Mouse (Mus musculus) heart, postnatal 25 days (tissue): ENCODE results near the gene Pla2g4a. TPM values are rescaled to one million over a fixed set of nuclear protein-coding genes. Genes with fewer than 3 reads are reported as not detected.

Source experiments
- DNase-seq: peaks from one replicate; pipeline ENCODE4 v3.0.0; 2022; ENCODE audit warnings: low spot score
- intact Hi-C: fragments of 180-260 bp; cut with DNase I; formaldehyde crosslinking; loops from one replicate; pipeline ENCODE4 v1.15.1; 2025
- total RNA-seq, 2 experiments: library from RNA; stranded (reverse); gene quantifications; 2 replicates each; pipeline ENCODE4 v1.2.3; 2021

Pla2g4a gene
- 1 to 10 TPM; 3.9 to 4.0 TPM for total RNA-seq

DNA sequence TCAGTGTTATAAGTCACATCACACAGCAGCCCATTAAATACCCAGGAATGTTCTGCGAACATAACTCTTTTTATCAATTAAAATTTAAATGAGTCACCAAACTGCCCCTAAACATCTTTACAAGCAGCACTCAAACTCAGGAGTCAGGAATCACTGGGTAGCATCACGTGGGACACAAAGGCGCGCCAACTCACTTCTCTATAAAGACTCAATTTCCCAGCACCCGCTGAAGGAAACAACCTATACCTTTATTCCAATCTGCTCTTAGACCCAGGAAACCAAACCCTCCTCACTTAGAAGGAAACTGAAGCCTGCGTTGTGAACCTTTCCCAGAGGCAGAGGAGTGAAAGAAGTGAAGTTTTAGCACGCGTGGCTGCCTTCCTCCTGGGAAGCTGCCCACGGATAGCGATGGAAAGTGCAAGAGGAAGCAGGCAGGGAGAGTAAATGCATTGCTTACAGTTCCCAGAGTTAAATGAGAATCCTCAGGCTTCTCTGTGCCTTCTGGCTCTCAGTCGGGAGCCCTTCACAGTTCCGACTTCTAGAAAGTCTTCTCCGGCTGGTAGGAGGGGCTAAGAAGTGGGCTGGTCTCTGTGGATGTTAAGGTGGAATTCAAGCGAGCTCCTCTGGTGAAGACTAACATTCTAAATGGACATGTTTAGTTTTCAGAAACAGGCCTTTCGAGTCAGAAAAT lies at the start of gene Pla2g4a:
Gene Pla2g4a, minus strand, starts transcription at position 557 of the 691 bp plus-strand sequence.
- intact Hi-C loops = no loop called here

GRCm38 (mm10) chr1:150010629-150010979 lies 49.5 kb upstream of the Pla2g4a start:
- no peak for DNase-seq
- intact Hi-C loops = no loop called here

More for the DNA sequence above, at the start of gene Pla2g4a:
- peak; percentile 17 for DNase-seq

DNA sequence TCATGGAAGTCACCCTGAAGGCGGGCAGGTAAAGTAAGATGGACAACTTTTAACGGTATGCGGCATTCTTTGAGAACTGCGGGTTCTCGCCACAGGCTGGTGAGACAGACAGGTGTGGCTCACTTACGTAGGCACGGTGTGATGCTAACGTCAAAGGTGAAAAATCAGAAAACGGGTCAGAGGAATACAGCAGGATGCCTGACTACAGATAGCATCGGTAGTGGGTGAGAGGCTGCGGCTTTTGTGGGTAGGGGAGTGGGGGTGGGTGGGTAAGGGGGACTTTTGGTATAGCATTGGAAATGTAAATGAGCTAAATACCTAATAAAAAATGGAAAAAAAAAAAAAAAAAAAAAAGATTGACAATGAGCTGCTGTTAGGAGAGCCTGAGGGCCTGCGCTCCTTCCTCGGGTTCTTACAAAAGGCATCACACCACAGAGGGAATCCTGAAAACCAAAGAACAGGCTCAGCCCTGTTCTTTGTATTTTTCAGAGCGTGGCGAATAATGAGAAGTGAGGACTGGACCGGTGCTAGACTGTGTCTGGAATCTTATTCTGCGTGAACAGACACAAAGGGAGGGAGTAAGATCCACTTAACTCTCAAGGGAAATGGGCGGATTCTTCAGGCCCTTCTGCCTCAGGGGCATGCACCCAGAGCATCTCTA lies 49.0 kb upstream of the Pla2g4a start:
- intact Hi-C loops = no loop called here

DNA sequence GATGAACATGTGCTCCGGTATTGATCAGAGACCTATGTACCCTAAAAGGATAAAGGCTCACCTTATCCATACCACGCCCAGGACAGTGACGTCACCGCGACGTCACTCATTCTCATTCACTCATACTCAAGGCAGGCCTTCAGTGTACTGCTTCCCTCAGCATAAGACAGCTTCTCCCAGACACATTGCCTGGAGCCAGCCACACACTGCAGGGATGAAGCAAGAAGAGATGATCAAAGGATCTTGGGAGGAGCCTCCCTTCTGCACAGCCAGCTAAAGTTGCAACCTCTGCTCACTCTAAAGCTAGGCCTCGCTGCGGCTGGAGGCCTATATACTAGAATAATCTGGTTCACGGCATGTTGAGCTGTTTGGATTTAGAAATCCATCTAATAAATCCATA lies 48.0 kb upstream of the Pla2g4a start:
- intact Hi-C loops = no loop called here
- DNase-seq = no peak

More for the DNA sequence above, 49.0 kb upstream of the Pla2g4a start:
- no peak for DNase-seq

- intact Hi-C loops = no loop called here
- DNase-seq = no peak
These were observed 14.5 kb upstream of the Pla2g4a start for GRCm38 (mm10) chr1:149975626-149976025.

DNA sequence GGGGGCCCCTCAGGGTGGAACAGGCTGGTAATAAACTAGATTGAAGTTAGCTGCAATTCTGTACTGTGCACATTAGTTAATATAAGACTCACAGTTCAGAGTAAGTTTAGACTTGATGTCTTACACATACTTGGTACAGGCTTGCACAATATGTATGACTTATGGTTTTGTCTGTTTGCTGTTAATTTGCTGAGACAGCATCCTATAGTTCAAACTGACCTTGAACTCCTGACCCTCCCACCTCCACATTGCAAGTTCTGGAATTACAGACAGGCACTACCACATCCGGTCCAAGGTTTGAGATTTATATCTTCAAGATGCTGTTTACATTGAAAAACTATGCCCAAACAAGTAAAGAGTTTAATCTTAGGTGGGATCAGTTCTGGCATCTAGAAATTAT lies 4.7 kb upstream of the Pla2g4a start:
- no peak for DNase-seq
- intact Hi-C loops = no loop called here

- intact Hi-C loops = no loop called here
- no peak for DNase-seq
These were observed 574 bp upstream of the Pla2g4a start for GRCm38 (mm10) chr1:149961425-149962303.

DNA sequence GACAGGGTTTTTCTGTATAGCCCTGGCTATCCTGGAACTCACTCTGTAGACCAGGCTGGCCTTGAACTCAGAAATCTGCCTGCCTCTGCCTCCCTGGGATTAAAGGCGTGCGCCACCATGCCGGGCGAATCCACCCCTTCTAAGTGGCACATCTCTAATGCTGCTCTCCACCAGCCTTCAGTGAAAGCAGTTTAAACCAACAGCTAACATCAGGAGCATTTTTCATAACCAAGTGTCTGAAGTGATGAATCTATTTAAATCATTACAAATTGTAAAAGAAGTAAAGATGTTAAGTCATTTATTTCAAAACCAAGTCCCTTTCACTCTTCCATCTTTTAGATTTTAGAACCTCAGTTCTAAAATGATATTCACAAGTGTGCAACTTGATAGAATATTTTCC lies 839 bp downstream of the Pla2g4a start:
- no peak for DNase-seq
- intact Hi-C loops = no loop called here

GRCm38 (mm10) chr1:149959069-149959468 lies 2.0 kb downstream of the Pla2g4a start:
- intact Hi-C loops = no loop called here
- no peak for DNase-seq

- intact Hi-C loops = no loop called here
- no peak for DNase-seq
These were observed 5.6 kb downstream of the Pla2g4a start for GRCm38 (mm10) chr1:149955482-149955881.

DNA sequence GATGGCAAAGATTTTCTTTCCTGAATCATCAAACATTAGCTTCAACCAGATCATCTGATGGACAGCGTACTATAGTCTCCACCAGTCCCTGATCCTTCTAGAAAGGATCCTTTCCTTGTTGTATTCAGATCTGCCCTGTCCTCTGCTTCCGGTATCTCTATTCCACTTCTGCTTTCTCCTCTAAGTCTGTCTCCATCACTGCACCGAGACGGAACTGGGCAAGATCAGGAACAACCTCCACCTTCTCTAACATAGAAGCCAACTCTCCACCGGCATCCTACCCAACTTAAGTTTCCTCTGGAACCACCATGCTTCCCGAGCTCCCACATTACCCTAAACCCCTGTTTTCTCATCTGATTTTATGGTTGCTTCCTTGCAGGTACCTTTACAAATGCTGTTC lies 7.1 kb downstream of the Pla2g4a start:
- DNase-seq = no peak

GRCm38 (mm10) chr1:149952050-149952449 lies 9.0 kb downstream of the Pla2g4a start:
- intact Hi-C loops = no loop called here
- no peak for DNase-seq

More for the DNA sequence above, 7.1 kb downstream of the Pla2g4a start:
- intact Hi-C loops = no loop called here

DNA sequence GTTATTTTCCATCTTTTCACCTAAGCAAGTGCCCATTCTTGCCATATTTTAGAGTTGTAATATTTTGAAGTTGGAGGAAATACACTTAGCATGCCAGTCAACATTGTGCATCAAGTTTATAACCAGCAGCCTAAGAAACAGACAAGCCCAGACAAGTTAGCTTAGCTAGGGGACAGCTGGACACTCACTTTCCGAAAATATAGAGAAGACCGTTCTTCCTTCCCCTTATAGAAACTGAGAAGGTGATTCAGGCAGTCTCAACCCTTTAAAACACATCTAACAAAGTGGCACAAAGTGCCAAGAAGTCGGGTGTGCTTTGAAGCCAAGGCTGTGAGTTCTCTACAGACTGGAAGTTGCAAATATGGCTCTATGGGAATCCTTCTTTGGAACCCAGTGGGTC lies 10.4 kb downstream of the Pla2g4a start:
- intact Hi-C loops = no loop called here
- DNase-seq = no peak

DNA sequence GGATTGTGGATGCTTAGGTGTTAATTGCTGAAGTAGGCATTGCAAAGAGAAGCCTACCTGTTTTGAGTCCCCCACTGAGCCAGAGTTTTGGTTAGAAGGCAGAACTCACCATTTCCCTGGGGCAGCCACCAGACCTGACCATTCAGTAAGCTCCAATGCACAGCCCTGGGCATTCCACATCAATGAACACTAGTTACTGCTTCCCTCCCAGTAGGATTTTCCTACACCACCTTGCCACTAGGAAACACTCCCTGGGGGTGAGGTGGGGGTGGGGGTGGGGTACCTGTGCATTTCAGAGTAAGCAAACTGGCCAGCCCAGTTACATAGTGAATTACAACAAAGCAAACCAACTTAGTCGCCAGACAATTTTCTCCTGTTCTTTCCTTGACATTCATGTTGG lies 10.8 kb downstream of the Pla2g4a start:
- intact Hi-C loops = no loop called here
- no peak for DNase-seq

GRCm38 (mm10) chr1:149949334-149949733 lies 11.8 kb downstream of the Pla2g4a start:
- no peak for DNase-seq
- intact Hi-C loops = no loop called here

DNA sequence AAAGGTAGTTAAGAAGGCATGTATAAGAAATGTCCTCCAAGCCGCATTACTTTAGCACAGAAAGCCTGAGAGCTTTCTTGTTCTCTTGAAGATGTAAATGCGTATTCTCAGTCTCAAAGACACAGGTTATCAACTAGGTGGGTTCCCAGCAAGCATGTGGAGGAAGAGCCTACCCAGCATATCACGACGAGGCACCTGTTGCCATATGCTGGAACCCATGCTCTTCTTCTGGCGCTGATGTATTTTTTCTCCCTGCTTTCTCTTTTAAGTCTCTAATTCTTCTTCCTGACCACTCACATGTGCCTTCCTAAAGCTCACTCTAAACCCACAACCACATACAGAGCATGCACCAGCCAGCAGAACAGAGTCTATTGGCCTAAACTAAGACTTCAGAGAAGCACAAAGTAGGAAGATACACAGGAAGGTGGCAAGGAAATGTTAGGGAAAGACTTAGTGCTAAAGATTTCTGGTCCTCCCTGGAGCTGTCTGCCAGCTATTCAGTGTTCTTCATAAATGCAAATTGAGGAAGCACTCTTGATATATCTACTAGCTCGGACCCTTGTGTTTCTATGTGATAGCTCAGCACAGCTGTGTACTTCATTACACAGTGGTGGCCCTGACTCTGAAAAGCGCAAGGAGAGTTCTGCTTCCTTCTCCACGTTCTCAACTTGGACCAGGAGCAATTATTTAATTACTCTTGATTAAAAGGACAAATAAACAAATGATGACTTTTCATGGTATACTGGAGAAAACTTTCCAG lies 12.8 kb downstream of the Pla2g4a start:
- no peak for DNase-seq
- intact Hi-C loops = no loop called here

- no peak for DNase-seq
- intact Hi-C loops = no loop called here
These were observed 14.1 kb downstream of the Pla2g4a start for GRCm38 (mm10) chr1:149946993-149947392.

DNA sequence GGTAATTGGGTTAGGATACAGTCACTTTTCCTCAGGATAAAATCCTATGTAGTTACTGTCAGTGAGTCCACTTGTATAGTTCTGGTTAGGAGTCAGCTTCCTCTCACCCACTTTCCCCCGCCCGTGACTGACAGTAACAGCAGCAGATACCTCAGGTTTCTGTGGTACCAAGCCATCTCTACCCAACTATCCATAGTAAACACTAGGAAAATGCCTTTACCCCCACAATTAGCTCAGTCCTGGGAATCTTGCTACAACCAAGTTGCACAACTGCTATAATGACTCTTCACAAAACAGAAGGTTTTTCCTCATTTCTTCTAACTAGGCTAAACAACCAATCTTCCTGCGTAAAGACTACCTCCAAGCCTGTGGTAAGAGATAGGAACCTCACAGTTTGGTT lies 14.7 kb downstream of the Pla2g4a start:
- DNase-seq = no peak

GRCm38 (mm10) chr1:149943611-149944010 lies 17.5 kb downstream of the Pla2g4a start:
- intact Hi-C loops = no loop called here
- no peak for DNase-seq

More for the DNA sequence above, 14.7 kb downstream of the Pla2g4a start:
- intact Hi-C loops = no loop called here

DNA sequence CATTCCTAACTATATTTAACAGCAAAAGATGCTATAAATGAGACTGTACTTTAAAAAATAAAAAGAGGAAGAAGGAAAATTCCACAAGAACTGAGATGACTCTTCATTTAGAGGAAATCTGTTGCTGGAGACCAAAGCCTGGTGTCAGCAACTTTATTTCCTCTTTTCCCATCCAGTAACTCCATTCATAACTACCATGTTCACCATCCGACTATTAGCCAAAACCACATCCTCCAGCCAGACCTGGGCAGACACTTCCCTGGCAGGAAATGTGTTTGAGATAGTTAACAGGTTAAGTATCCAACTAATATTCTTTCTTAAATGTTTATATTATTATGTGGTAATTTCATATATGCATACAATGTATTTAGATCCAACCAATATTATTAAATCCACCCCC lies 20.8 kb downstream of the Pla2g4a start:
- DNase-seq = no peak
- intact Hi-C loops = no loop called here
